Mouse (Mus musculus): ENCODE data around the gene Pltp. TPM values are rescaled to one million over a fixed set of nuclear protein-coding genes. Genes with fewer than 3 reads are reported as not detected.

Gene Pltp
- polyA plus RNA-seq, 1 experiment from 2014 or later: 27.4 TPM

Other genes starting within 250 kb of the Pltp start
- gene Wfdc6b, start 244.2 kb downstream of the Pltp start, polyA plus RNA-seq (2015; fragmentation: Nextera tagmentation; extraction: Ambion mirVana): not detected in 2 replicates
- gene Wfdc8, start 244.1 kb downstream of the Pltp start, polyA plus RNA-seq (2015; fragmentation: Nextera tagmentation; extraction: Ambion mirVana): not detected in 2 replicates
- not detected in 2 replicates for gene Wfdc16, start 218.9 kb downstream of the Pltp start, polyA plus RNA-seq (2015; fragmentation: Nextera tagmentation; extraction: Ambion mirVana)
- not detected in 2 replicates for gene Wfdc10, start 201.7 kb downstream of the Pltp start, polyA plus RNA-seq (2015; fragmentation: Nextera tagmentation; extraction: Ambion mirVana)
- gene Wfdc9, start 201.1 kb downstream of the Pltp start, polyA plus RNA-seq (2015; fragmentation: Nextera tagmentation; extraction: Ambion mirVana): not detected in 2 replicates
- gene Wfdc11, start 183.6 kb downstream of the Pltp start, polyA plus RNA-seq (2015; fragmentation: Nextera tagmentation; extraction: Ambion mirVana): not detected in 2 replicates
- not detected in 2 replicates for gene Wfdc13, start 172.6 kb downstream of the Pltp start, polyA plus RNA-seq (2015; fragmentation: Nextera tagmentation; extraction: Ambion mirVana)
- gene Spint4, start 159.2 kb downstream of the Pltp start, polyA plus RNA-seq (2015; fragmentation: Nextera tagmentation; extraction: Ambion mirVana): not detected in 2 replicates
- gene Spint5, start 142.4 kb downstream of the Pltp start, polyA plus RNA-seq (2015; fragmentation: Nextera tagmentation; extraction: Ambion mirVana): not detected in 2 replicates
- gene Wfdc3, start 111.8 kb downstream of the Pltp start, polyA plus RNA-seq (2015; fragmentation: Nextera tagmentation; extraction: Ambion mirVana): 1.5 and 1.7 TPM in 2 replicates
- 40.1 and 43.1 TPM in 2 replicates for gene Dnttip1, start 111.7 kb downstream of the Pltp start, polyA plus RNA-seq (2015; fragmentation: Nextera tagmentation; extraction: Ambion mirVana)
- gene Ube2c, start 87.8 kb downstream of the Pltp start, polyA plus RNA-seq (2015; fragmentation: Nextera tagmentation; extraction: Ambion mirVana): 632 and 661 TPM in 2 replicates
- gene Tnnc2, start 77.7 kb downstream of the Pltp start, polyA plus RNA-seq (2015; fragmentation: Nextera tagmentation; extraction: Ambion mirVana): 29.4 and 67.5 TPM in 2 replicates
- 9.4 and 12.1 TPM in 2 replicates for gene Snx21, start 71.9 kb downstream of the Pltp start, polyA plus RNA-seq (2015; fragmentation: Nextera tagmentation; extraction: Ambion mirVana)
- 19.8 and 20.6 TPM in 2 replicates for gene Acot8, start 52.8 kb downstream of the Pltp start, polyA plus RNA-seq (2015; fragmentation: Nextera tagmentation; extraction: Ambion mirVana)
- 4.3 TPM in 2 replicates for gene Zswim3, start 52.6 kb downstream of the Pltp start, polyA plus RNA-seq (2015; fragmentation: Nextera tagmentation; extraction: Ambion mirVana)
- 3.4 and 4.1 TPM in 2 replicates for gene Zswim1, start 35.0 kb downstream of the Pltp start, polyA plus RNA-seq (2015; fragmentation: Nextera tagmentation; extraction: Ambion mirVana)
- not detected in 2 replicates for gene Spata25, start 29.2 kb downstream of the Pltp start, polyA plus RNA-seq (2015; fragmentation: Nextera tagmentation; extraction: Ambion mirVana)
- 90.7 and 92.5 TPM in 2 replicates for gene Ctsa, start 24.8 kb downstream of the Pltp start, polyA plus RNA-seq (2015; fragmentation: Nextera tagmentation; extraction: Ambion mirVana)
- 1.7 and 2.5 TPM in 2 replicates for gene Neurl2, start 24.3 kb downstream of the Pltp start, polyA plus RNA-seq (2015; fragmentation: Nextera tagmentation; extraction: Ambion mirVana)
- gene Pcif1, start 21.6 kb upstream of the Pltp start, polyA plus RNA-seq (2015; fragmentation: Nextera tagmentation; extraction: Ambion mirVana): 36.8 and 38.2 TPM in 2 replicates
- 5.9 and 6.8 TPM in 2 replicates for gene Zfp335, start 54.0 kb upstream of the Pltp start, polyA plus RNA-seq (2015; fragmentation: Nextera tagmentation; extraction: Ambion mirVana)
- gene Mmp9, start 83.1 kb upstream of the Pltp start, polyA plus RNA-seq (2015; fragmentation: Nextera tagmentation; extraction: Ambion mirVana): 8.9 and 13.0 TPM in 2 replicates
- 0.13 TPM in 2 replicates for gene Slc12a5, start 103.1 kb upstream of the Pltp start, polyA plus RNA-seq (2015; fragmentation: Nextera tagmentation; extraction: Ambion mirVana)
- 14.2 and 15.3 TPM in 2 replicates for gene Ncoa5, start 177.2 kb upstream of the Pltp start, polyA plus RNA-seq (2015; fragmentation: Nextera tagmentation; extraction: Ambion mirVana)
- gene Cd40, start 197.9 kb upstream of the Pltp start, polyA plus RNA-seq (2015; fragmentation: Nextera tagmentation; extraction: Ambion mirVana): 2.6 and 3.0 TPM in 2 replicates
- gene 1700025C18Rik, start 233.0 kb upstream of the Pltp start, polyA plus RNA-seq (2015; fragmentation: Nextera tagmentation; extraction: Ambion mirVana): not detected in 2 replicates